ENCODE assay signal across 8 mouse cellular contexts in genomic region chr6:146724581-146725383, GRCm38 (mm10). TPM values are rescaled to one million over a fixed set of nuclear protein-coding genes. Genes with fewer than 3 reads are reported as not detected.
DNase-seq lines count a peak whose midpoint lies in the region; ATAC-seq and TF ChIP-seq lines count a peak whose summit lies in the region.

Gene Stk38l, plus strand, starts transcription at chr6:146724995.

- H3K4me3 ChIP-seq in ES-E14 (ENCODE audit: insufficient read depth in 1 of 2, low read depth in 1 of 2, low read length in 2 of 2, poor library complexity in 1 of 2, severe bottlenecking in 1 of 2) = peak within 1 kb of the TSS; percentile 94 to 99
- peak within 1 kb of the TSS; percentile 89 for H3K4me3 ChIP-seq in forebrain, embryonic 16.5 days (replicated peaks; ENCODE audit: low read length)
- peak within 1 kb of the TSS; percentile 83 for H3K4me3 ChIP-seq in lung, embryonic 15.5 days

- no peaks in the 10 kb centered on the region for H3K9me3 ChIP-seq in ES-E14 (ENCODE audit: control insufficient read depth, insufficient read depth, low read depth, low read length)
- H3K9me3 ChIP-seq in forebrain, embryonic 16.5 days (ENCODE audit: control insufficient read depth, low read length) = no peaks in the 10 kb centered on the region
- no peaks in the 10 kb centered on the region for H3K9me3 ChIP-seq in lung, embryonic 15.5 days

- WGBS in forebrain, embryonic 16.5 days = 1% methylated on average over 74 of the region's 87 CpGs
- 1% methylated on average over 82 of the region's 87 CpGs for WGBS in lung, embryonic 15.5 days

- peak; percentile 98 for ATAC-seq in forebrain, embryonic 16.5 days
- ATAC-seq in lung, embryonic 15.5 days (ENCODE audit: borderline replicate concordance, extremely low read depth, low FRiP score, low TSS enrichment) = peak; percentile 98

- no peaks in the 10 kb centered on the region for H3K4me1 ChIP-seq in ES-E14 (ENCODE audit: control insufficient read depth in 2 of 2, insufficient read depth in 2 of 2, low read length in 2 of 2, poor library complexity in 1 of 2)
- peaks cover 6% of the 10 kb centered on the region for H3K4me1 ChIP-seq in forebrain, embryonic 16.5 days (replicated peaks; ENCODE audit: control insufficient read depth, insufficient read depth, low read length)
- no peaks in the 10 kb centered on the region for H3K4me1 ChIP-seq in lung, embryonic 15.5 days

- H3K27me3 ChIP-seq in forebrain, embryonic 16.5 days (replicated peaks; ENCODE audit: control insufficient read depth, insufficient read depth, low read length) = no peaks in the 10 kb centered on the region
- H3K27me3 ChIP-seq in lung, embryonic 15.5 days = no peaks in the 10 kb centered on the region; the same call in 1 of the 2 replicates

- in situ Hi-C loops in ES-E14 (cut with MboI; ENCODE audit: low sequenced_read_pairs in 2 of 2, unreplicated experiment in 2 of 2) = no loop called here

- H3K9ac ChIP-seq in ES-E14 (ENCODE audit: insufficient read depth, low read depth, low read length, poor library complexity, severe bottlenecking) = peak within 1 kb of the TSS; percentile 90
- H3K9ac ChIP-seq in forebrain, embryonic 16.5 days (replicated peaks; ENCODE audit: low read depth, low read length) = peak within 1 kb of the TSS; percentile 78
- peak within 1 kb of the TSS; percentile 68 for H3K9ac ChIP-seq in lung, embryonic 15.5 days

- peak within 1 kb of the TSS; percentile 53 for H3K27ac ChIP-seq in ES-E14 (ENCODE audit: insufficient read depth, low read depth, low read length, poor library complexity, severe bottlenecking)
- peak within 1 kb of the TSS; percentile 77 for H3K27ac ChIP-seq in forebrain, embryonic 16.5 days (ENCODE audit: low read length)
- H3K27ac ChIP-seq in lung, embryonic 15.5 days = peak within 1 kb of the TSS; percentile 71

- DNase-seq in ES-E14 (ENCODE audit: low read depth, low spot score) = peak; percentile 86
- peak; percentile 94 for DNase-seq in cerebellum, adult 11-12 months
- peak; percentile 97 for DNase-seq in heart, postnatal 4 days
- peak; percentile 91 to 94 for DNase-seq in layer of hippocampus, adult 8-10 months (ENCODE audit: low spot score in 2 of 2)
- DNase-seq in ovary, adult 18-20 months (ENCODE audit: low spot score) = peak; percentile 85
- peak; percentile 99 for DNase-seq in thymus, postnatal 0 days (ENCODE audit: low spot score)

- no peaks in the 10 kb centered on the region for H3K36me3 ChIP-seq in ES-E14 (ENCODE audit: control insufficient read depth, insufficient read depth, low read length, poor library complexity, severe bottlenecking)
- no peaks in the 10 kb centered on the region for H3K36me3 ChIP-seq in forebrain, embryonic 16.5 days (ENCODE audit: control insufficient read depth, insufficient read depth)
- no peaks in the 10 kb centered on the region for H3K36me3 ChIP-seq in lung, embryonic 15.5 days

- peak within 1 kb of the TSS; percentile 83 for H3K4me2 ChIP-seq in forebrain, embryonic 16.5 days (ENCODE audit: low read length)
- H3K4me2 ChIP-seq in lung, embryonic 15.5 days = peak within 1 kb of the TSS; percentile 65

TF ChIP-seq in ES-E14, 5 proteins besides CTCF, POLR2A, EP300 and RAD21:
- peak; percentile 98 for TF ChIP-seq CHD2 (IDR thresholded peaks at IDR 0.05; ENCODE audit: low read depth, low read length)
- no peak for TF ChIP-seq ZC3H11A (IDR thresholded peaks at IDR 0.05; ENCODE audit: borderline replicate concordance, low read depth, low read length)
- TF ChIP-seq HCFC1 (IDR thresholded peaks at IDR 0.05; ENCODE audit: borderline replicate concordance, insufficient read depth, low read length) = no peak
- peak; percentile 99 for TF ChIP-seq ZNF384 (IDR thresholded peaks at IDR 0.05; ENCODE audit: low read depth, low read length)

RNA-seq across cellular contexts. Expression of gene Stk38l, which starts in this region (rescaled TPM):
- total RNA-seq in ES-E14 (2012; rRNA removed) = 14.3 and 14.6 TPM in 2 replicates
- polyA plus RNA-seq in forebrain, embryonic 16.5 days (2015; fragmentation: Nextera tagmentation; extraction: Ambion mirVana) = 15.0 and 16.5 TPM in 2 replicates
- 10 to 100 TPM; 25.4 to 29.1 TPM for total RNA-seq in heart, postnatal 4 days (2021)
- 10 to 100 TPM; 23.6 to 29.2 (median 24.9) TPM for total RNA-seq in layer of hippocampus, adult 8-10 months (2022)
- polyA plus RNA-seq in lung, embryonic 15.5 days (2015; fragmentation: Nextera tagmentation; extraction: Ambion mirVana) = 14.8 and 15.5 TPM in 2 replicates
- 11.8 and 14.1 TPM in 2 replicates for polyA plus RNA-seq in thymus, postnatal 0 days (2015; fragmentation: Nextera tagmentation; extraction: Ambion mirVana)

Comparison
In these comparisons a context has a peak if more than half of its experiments do, and no peak if none do; other contexts are left out.
1. Peak in every context shown above with its lines: DNase-seq, ATAC-seq, H3K4me3 ChIP-seq and H3K27ac ChIP-seq.